Mouse (Mus musculus): ENCODE results near the gene Adra2b. TPM values are rescaled to one million over a fixed set of nuclear protein-coding genes. Genes with fewer than 3 reads are reported as not detected.
A peak's percentile ranks its signal among the peaks of the same experiment; 100 is the strongest.

Adra2b gene
- polyA plus RNA-seq, 1 experiment from 2014 or later: 10.5 TPM

GRCm38 (mm10) chr2:127369703-127370376 lies 6.8 kb downstream of the Adra2b start:
- ATAC-seq (replicated peaks; ENCODE audit: low FRiP score, low read depth) (no peak; the same call in 1 of the 2 replicates), DNase-seq (ENCODE audit: low spot score) (no peak)
- 71% methylated on average over 5 of the region's 5 CpGs for WGBS
- Histone ChIP-seq H3K9me3 (replicated peaks; ENCODE audit: low read length) (no peaks in the 10 kb centered on the region), H3K4me1 (replicated peaks; ENCODE audit: insufficient read depth, low read length) (0 out of 2 replicates have a peak, but pooled peaks cover 10% of the 10 kb centered on the region), H3K36me3 (ENCODE audit: insufficient read depth, low read length) (no peaks in the 10 kb centered on the region), H3K27ac (no peak overlapping the region), H3K9ac (ENCODE audit: low read depth, low read length) (no peak overlapping the region), H3K4me2 (ENCODE audit: low read length) (no peak overlapping the region; the same call in 1 of the 2 replicates), H3K4me3 (replicated peaks; ENCODE audit: low read depth, low read length) (no peak overlapping the region), H3K27me3 (ENCODE audit: insufficient read depth, low read length) (peaks cover 11% of the 10 kb centered on the region; the same call in 1 of the 2 replicates)
- no peak for TF ChIP-seq CTCF (IDR thresholded peaks at IDR 0.05; ENCODE audit: low read depth)

GRCm38 (mm10) chr2:127370561-127371483 lies 7.8 kb downstream of the Adra2b start:
- H3K4me2 ChIP-seq (ENCODE audit: low read length): no peak overlapping the region; the same call in 1 of the 2 replicates
- DNase-seq (ENCODE audit: low spot score) (no peak), ATAC-seq (replicated peaks; ENCODE audit: low FRiP score, low read depth) (peak; percentile 18; the same call in 1 of the 2 replicates)
- no peak overlapping the region for H3K4me3 ChIP-seq (replicated peaks; ENCODE audit: low read depth, low read length)
- H3K9me3 ChIP-seq (replicated peaks; ENCODE audit: low read length): no peaks in the 10 kb centered on the region
- H3K27ac ChIP-seq: peak overlapping the region; percentile 42; the same call in 1 of the 2 replicates
- 0 out of 2 replicates have a peak, but pooled peaks cover 10% of the 10 kb centered on the region for H3K4me1 ChIP-seq (replicated peaks; ENCODE audit: insufficient read depth, low read length)
- peaks cover 6% of the 10 kb centered on the region; the same call in 1 of the 2 replicates for H3K27me3 ChIP-seq (ENCODE audit: insufficient read depth, low read length)
- 45% methylated on average over 9 of the region's 9 CpGs for WGBS
- H3K36me3 ChIP-seq (ENCODE audit: insufficient read depth, low read length): no peaks in the 10 kb centered on the region
- no peak overlapping the region for H3K9ac ChIP-seq (ENCODE audit: low read depth, low read length)
- no peak for TF ChIP-seq CTCF (IDR thresholded peaks at IDR 0.05; ENCODE audit: low read depth)

DNA sequence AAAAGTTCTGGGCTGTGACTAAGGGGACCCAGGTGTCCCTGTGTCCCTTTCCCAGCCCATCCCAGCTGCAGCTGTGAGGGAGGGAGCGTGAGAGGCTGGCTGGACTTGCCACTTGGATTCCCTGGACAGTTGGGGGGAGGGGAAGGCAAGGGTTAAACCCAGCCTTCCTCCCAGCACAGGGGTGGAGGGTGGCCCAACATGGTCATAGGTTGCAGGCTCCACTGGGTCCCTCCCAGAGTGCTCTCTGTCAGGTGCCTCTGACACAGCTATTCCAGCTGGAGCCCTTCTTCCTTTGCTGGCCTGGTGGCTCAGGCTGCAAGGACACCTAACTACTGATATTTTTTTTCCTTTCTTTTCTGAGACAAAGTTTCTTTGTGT lies 8.5 kb downstream of the Adra2b start:
- no peak for DNase-seq (ENCODE audit: low spot score)
- no peak overlapping the region for H3K4me3 ChIP-seq (replicated peaks; ENCODE audit: low read depth, low read length)
- WGBS: 67% methylated on average over 1 of the region's 1 CpGs
- no peaks in the 10 kb centered on the region for H3K9me3 ChIP-seq (replicated peaks; ENCODE audit: low read length)
- no peak overlapping the region for H3K9ac ChIP-seq (ENCODE audit: low read depth, low read length)
- peak; percentile 76 for ATAC-seq (replicated peaks; ENCODE audit: low FRiP score, low read depth)
- peak overlapping the region; percentile 42; the same call in 1 of the 2 replicates for H3K27ac ChIP-seq
- H3K4me2 ChIP-seq (ENCODE audit: low read length): no peak overlapping the region
- no peaks in the 10 kb centered on the region for H3K36me3 ChIP-seq (ENCODE audit: insufficient read depth, low read length)
- no peak for TF ChIP-seq CTCF (IDR thresholded peaks at IDR 0.05; ENCODE audit: low read depth)
- 0 out of 2 replicates have a peak, but pooled peaks cover 10% of the 10 kb centered on the region for H3K4me1 ChIP-seq (replicated peaks; ENCODE audit: insufficient read depth, low read length)
- H3K27me3 ChIP-seq (ENCODE audit: insufficient read depth, low read length): no peaks in the 10 kb centered on the region

- Histone ChIP-seq H3K9me3 (replicated peaks; ENCODE audit: low read length) (no peaks in the 10 kb centered on the region), H3K9ac (ENCODE audit: low read depth, low read length) (no peak overlapping the region), H3K27ac (peak overlapping the region; percentile 42; the same call in 1 of the 2 replicates), H3K4me2 (ENCODE audit: low read length) (no peak overlapping the region), H3K4me1 (replicated peaks; ENCODE audit: insufficient read depth, low read length) (0 out of 2 replicates have a peak, but pooled peaks cover 10% of the 10 kb centered on the region), H3K27me3 (ENCODE audit: insufficient read depth, low read length) (no peaks in the 10 kb centered on the region), H3K36me3 (ENCODE audit: insufficient read depth, low read length) (no peaks in the 10 kb centered on the region), H3K4me3 (replicated peaks; ENCODE audit: low read depth, low read length) (no peak overlapping the region)
- DNase-seq (ENCODE audit: low spot score) (no peak), ATAC-seq (replicated peaks; ENCODE audit: low FRiP score, low read depth) (no peak)
- no peak for TF ChIP-seq CTCF (IDR thresholded peaks at IDR 0.05; ENCODE audit: low read depth)
- 92% methylated on average over 2 of the region's 2 CpGs for WGBS
These were observed 9.1 kb downstream of the Adra2b start for GRCm38 (mm10) chr2:127372082-127372481.

GRCm38 (mm10) chr2:127374131-127374530 lies 11.1 kb downstream of the Adra2b start:
- H3K4me2 ChIP-seq (ENCODE audit: low read length): no peak overlapping the region
- no peaks in the 10 kb centered on the region for H3K27me3 ChIP-seq (ENCODE audit: insufficient read depth, low read length)
- ATAC-seq (replicated peaks; ENCODE audit: low FRiP score, low read depth): no peak
- no peaks in the 10 kb centered on the region for H3K36me3 ChIP-seq (ENCODE audit: insufficient read depth, low read length)
- no peak for DNase-seq (ENCODE audit: low spot score)
- no peak overlapping the region for H3K27ac ChIP-seq
- 0 out of 2 replicates have a peak, but pooled peaks cover 6% of the 10 kb centered on the region for H3K4me1 ChIP-seq (replicated peaks; ENCODE audit: insufficient read depth, low read length)
- WGBS: 84% methylated on average over 3 of the region's 3 CpGs
- no peaks in the 10 kb centered on the region for H3K9me3 ChIP-seq (replicated peaks; ENCODE audit: low read length)
- H3K4me3 ChIP-seq (replicated peaks; ENCODE audit: low read depth, low read length): no peak overlapping the region
- no peak for TF ChIP-seq CTCF (IDR thresholded peaks at IDR 0.05; ENCODE audit: low read depth)
- H3K9ac ChIP-seq (ENCODE audit: low read depth, low read length): no peak overlapping the region

DNA sequence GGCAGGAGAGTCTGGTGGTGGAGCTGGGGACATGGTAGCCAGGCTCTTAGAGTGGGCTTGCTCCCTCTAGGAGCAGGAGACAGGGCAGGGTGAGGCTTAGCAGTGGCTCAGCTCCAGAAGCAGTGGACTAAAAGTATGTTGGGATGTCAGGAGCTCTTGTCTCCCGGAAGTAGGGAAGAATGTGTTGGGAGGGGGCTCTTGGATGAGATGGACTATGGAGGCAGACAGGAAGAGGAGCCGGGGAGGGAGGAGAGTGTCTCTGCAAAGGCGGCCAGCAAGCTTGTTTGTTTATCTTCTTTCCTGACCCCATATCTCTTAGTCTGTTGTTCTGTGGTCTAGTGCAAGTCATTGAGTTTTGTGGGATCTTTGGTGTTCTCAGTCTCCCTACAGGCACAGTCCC lies 12.1 kb downstream of the Adra2b start:
- ATAC-seq (replicated peaks; ENCODE audit: low FRiP score, low read depth) (no peak), DNase-seq (ENCODE audit: low spot score) (peak; percentile 54)
- no peak for TF ChIP-seq CTCF (IDR thresholded peaks at IDR 0.05; ENCODE audit: low read depth)
- 33% methylated on average over 3 of the region's 3 CpGs for WGBS
- Histone ChIP-seq H3K27ac (no peak overlapping the region), H3K4me3 (replicated peaks; ENCODE audit: low read depth, low read length) (no peak overlapping the region), H3K4me2 (ENCODE audit: low read length) (no peak overlapping the region), H3K4me1 (replicated peaks; ENCODE audit: insufficient read depth, low read length) (0 out of 2 replicates have a peak, but pooled peaks cover 4% of the 10 kb centered on the region), H3K9me3 (replicated peaks; ENCODE audit: low read length) (no peaks in the 10 kb centered on the region), H3K9ac (ENCODE audit: low read depth, low read length) (no peak overlapping the region), H3K27me3 (ENCODE audit: insufficient read depth, low read length) (no peaks in the 10 kb centered on the region), H3K36me3 (ENCODE audit: insufficient read depth, low read length) (no peaks in the 10 kb centered on the region)

Data from kidney, postnatal 0 days (tissue).